Mouse (Mus musculus) embryo, embryonic 10.5 days (tissue): ENCODE data around the gene Heg1.

Experiments used
- DNase-seq: peaks from one replicate; pipeline ENCODE4 v3.0.0-alpha.2; 2015; ENCODE audit warnings: low spot score

Gene Heg1

GRCm38 (mm10) chr16:33744622-33745419 is 60.7 kb downstream of the Heg1 start:
- peak; percentile 54 for DNase-seq

GRCm38 (mm10) chr16:33745457-33745856 is 61.3 kb downstream of the Heg1 start:
- DNase-seq = no peak

- DNase-seq = no peak
Observed at GRCm38 (mm10) chr16:33746074-33746676, 62.0 kb downstream of the Heg1 start.

GRCm38 (mm10) chr16:33747346-33747954 is 63.3 kb downstream of the Heg1 start:
- no peak for DNase-seq

GRCm38 (mm10) chr16:33747994-33748393 is 63.8 kb downstream of the Heg1 start:
- DNase-seq = no peak

GRCm38 (mm10) chr16:33751152-33751551 is 67.0 kb downstream of the Heg1 start:
- no peak for DNase-seq

- no peak for DNase-seq
Observed at GRCm38 (mm10) chr16:33751590-33751989, 67.4 kb downstream of the Heg1 start.

- DNase-seq = no peak
Observed at GRCm38 (mm10) chr16:33752904-33753578, 68.9 kb downstream of the Heg1 start.

GRCm38 (mm10) chr16:33755293-33755692 is 71.1 kb downstream of the Heg1 start:
- DNase-seq = no peak

- DNase-seq = no peak
Observed at GRCm38 (mm10) chr16:33755961-33756360, 71.8 kb downstream of the Heg1 start.

- no peak for DNase-seq
Observed at GRCm38 (mm10) chr16:33756396-33756795, 72.2 kb downstream of the Heg1 start.

- no peak for DNase-seq
Observed at GRCm38 (mm10) chr16:33759207-33759606, 75.0 kb downstream of the Heg1 start.

- no peak for DNase-seq
Observed at GRCm38 (mm10) chr16:33760542-33760941, 76.4 kb downstream of the Heg1 start.

- DNase-seq = no peak
Observed at GRCm38 (mm10) chr16:33760996-33761395, 76.8 kb downstream of the Heg1 start.

- DNase-seq = peak; percentile 74
Observed at GRCm38 (mm10) chr16:33764501-33765193, 80.5 kb downstream of the Heg1 start.

GRCm38 (mm10) chr16:33765477-33765876 is 81.3 kb downstream of the Heg1 start:
- DNase-seq = no peak

- DNase-seq = no peak
Observed at GRCm38 (mm10) chr16:33766309-33766708, 82.1 kb downstream of the Heg1 start.

- no peak for DNase-seq
Observed at GRCm38 (mm10) chr16:33766757-33767156, 82.6 kb downstream of the Heg1 start.

GRCm38 (mm10) chr16:33768491-33769278 is 84.5 kb downstream of the Heg1 start:
- DNase-seq = no peak

- no peak for DNase-seq
Observed at GRCm38 (mm10) chr16:33769848-33770247, 85.7 kb downstream of the Heg1 start.

- DNase-seq = no peak
Observed at GRCm38 (mm10) chr16:33770778-33771454, 86.7 kb downstream of the Heg1 start.
